Mouse (Mus musculus): ENCODE data around the gene Cdc26.
A peak's percentile ranks its signal among the peaks of the same experiment; 100 is the strongest.

Gene Cdc26

DNA sequence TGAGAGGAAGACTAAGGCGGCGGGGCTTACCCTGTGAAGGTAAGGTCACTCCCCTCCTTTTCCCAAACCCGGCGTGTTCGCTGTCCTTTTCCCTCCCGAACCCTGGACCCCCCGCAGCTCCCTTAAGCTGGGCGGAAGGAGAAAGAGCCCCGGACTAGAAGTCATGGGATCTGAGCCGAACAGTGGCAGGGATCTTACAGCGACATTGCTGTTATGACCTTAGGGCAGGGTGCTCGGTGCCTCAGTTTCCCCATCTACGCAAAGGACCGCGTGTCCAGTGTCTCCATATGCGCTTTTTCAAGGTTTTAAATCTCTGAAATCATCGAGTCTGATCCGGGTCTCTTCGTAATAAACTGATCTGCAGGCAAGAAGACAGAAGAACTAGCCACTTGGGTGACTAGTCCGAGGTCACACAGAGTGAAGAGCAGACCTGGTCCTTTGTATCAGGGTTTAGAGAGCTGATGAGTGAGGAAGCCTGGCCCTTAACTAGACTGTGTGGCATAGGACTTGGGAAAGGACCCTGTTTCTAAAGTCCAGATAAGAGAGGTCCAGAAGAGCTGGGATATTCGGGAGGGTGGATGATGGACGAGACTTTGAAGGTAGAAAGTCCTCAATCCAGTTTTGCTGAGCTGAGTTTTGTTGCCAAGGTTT lies 47.5 kb downstream of the Cdc26 start:
- DNase-seq, result no peak

DNA sequence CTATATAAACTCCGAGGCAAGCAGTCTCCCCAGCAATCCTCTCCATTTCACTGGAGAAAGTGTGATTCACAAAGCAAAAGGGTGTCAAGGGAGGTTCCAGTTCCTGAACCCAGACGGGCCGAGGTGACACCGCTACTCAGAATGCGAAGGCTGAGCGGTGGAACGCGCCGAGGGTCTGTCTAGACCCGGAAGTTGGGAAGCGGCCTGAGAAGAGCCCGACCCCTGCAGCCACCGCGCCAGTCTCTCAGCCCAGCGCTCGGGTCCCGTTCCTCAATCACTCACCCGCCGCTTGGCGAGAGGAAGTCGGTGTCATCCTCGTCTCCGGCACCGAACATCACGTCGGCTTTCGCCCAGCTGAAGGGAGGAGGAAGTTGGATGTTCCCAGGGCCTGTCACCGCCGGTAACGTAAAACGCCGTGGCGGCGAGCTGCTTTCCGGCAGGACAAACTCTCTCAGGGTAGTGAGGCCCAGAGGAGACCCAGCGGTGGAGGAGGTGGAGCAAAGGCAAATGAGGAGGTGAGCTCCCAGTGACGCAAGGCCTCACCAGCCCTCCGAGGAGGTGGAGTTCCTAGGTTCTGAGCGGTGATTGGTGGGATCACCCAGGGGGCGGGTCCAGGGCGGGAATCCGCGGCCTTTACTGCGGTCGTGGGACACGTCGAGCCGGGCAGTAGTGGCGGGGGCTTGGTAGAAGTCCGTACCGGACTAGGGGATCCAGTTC lies 48.2 kb downstream of the Cdc26 start, which contains the start of the genes Fkbp15 and Slc31a1:
Gene Fkbp15, minus strand, starts transcription at position 461 of the 717 bp plus-strand sequence.
Gene Slc31a1, plus strand, starts transcription at position 640 of the 717 bp plus-strand sequence.
- peak; percentile 98 for DNase-seq

DNA sequence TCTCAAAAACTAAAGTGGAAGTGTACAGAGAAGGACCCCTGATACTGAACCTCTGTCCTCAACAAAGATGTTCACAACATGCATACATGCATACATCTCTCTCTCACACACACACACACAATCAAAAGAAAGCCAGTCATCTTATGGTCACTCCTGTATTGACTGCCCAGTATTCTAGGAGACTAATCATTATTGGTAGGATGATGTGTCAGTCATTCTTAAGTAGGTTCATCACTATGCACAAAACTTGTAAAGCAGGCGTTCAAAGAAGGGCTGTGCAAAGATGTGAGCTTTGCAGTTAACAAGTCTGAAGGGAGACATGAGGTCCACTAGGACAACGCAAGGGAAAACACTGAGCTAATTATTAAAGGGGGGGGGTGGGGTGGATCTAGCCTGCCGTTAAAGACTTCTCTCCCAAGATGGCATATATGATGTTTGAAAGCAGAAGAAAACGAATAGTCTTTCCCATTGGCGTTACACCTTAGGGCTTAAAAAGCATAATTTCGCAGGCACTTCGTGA lies 49.1 kb downstream of the Cdc26 start:
- DNase-seq, result peak; percentile 41

DNA sequence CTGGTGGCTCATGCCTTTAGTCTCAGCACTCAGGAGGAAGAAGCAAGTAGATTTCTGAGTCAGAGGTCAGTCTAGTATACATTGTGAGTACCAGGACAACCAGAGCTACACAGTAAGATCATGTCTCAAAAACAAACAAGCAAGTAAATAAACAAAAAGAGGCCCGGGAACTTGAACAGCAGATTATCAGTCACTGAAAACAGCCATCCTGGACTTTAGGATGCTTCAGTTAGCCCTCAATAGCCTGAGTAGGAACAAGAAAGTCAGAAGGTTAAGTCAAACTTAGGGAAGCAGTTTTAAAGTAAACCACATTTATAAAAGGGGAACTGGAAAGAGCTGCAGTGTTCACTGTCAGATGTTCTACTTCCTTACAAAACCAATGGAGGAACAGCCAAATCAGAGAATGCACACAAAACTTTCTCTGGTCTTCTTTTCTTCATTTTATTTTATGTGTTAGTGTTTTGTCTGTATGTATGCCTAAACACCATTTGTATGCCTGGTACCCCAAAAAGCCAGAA lies 50.8 kb downstream of the Cdc26 start:
- DNase-seq, result no peak

DNA sequence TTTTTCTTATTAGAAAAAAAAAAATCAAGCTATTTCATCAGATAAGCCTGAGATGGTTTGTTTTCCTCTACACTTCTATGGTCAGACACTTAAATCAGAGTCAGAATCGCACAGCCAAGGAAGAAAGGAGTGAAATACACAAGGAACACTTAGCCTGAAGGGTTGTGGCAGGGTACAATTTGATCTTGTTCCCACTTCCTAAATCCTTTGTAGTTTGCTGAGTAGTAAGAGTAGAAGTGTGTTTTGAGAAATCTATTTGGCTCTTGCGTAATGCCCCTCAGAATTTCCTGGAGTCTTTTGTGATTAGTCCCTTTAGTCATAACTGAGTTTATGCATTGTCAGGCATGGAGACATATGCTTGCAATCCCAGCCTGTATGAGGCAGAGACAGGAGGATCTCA lies 59.1 kb downstream of the Cdc26 start:
- no peak for DNase-seq

DNA sequence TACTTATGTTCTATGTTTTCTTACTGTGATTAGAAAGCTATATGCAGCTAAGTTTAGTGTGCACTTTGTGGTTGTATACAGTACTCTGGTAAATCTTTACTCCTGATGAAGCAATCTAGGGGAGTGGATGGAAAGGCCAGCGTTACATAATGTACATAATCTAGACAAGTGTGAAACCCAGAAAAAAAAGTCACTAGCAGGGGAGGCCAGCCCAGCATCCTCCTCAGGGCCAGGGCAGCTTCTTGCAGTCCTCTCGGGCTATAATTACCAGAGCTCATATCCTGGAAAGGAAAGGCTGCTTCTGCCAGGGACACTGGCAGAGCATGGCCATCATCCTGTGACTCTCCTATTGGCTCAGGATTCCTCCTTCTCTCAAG lies 60.1 kb downstream of the Cdc26 start:
- no peak for DNase-seq

DNA sequence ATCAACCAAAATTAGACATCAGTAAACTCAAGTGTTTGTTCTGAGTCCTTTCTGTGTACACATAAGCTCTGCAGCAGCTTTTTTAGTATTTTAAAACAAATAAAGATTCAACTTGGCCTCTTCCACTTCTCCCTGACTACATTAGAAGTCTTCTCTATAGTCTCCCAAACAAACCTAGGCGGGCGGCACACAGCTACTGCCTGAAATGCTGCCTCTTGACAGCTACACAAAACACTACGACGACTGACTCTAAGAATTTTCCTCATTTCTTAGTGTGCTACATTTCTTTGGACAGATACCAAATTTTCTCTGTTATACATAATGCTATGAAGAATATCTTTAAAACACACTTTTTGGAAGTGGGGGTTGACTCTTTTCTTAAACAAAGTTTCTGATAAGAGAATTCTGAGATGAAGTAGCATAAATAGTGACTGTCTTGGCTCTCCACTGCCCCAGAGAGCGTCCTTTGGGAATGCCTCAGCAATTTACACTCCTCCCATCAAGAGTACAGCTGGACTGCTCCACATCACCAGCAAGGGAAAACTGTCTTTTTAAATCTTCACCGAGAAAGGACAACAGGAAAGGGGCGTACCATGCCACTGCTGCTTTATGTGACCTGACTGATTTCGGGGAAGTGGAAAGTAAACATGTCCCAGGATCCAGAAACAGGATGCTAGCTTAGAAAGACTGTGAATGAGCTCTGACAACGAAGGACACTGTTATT lies 60.7 kb downstream of the Cdc26 start:
- no peak for DNase-seq

DNA sequence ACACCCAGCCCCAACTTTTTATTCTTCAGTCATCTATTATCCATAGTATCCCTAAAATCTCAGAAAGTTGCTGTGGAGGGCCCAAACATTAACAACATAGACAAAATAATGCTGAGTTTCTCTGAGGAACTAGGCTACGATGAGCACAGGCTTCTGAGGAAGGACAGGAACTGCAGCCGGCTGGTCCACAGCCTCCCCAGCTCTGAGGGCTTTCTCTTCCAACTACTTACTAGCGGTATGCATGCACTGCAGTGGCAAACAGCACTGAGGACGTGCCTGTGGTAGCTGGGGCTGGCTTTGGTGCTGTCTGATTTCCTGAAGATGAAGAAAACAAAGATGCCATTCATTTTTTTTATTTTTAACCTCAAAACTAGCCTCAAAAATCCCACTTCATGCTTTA lies 62.6 kb downstream of the Cdc26 start:
- no peak for DNase-seq

DNA sequence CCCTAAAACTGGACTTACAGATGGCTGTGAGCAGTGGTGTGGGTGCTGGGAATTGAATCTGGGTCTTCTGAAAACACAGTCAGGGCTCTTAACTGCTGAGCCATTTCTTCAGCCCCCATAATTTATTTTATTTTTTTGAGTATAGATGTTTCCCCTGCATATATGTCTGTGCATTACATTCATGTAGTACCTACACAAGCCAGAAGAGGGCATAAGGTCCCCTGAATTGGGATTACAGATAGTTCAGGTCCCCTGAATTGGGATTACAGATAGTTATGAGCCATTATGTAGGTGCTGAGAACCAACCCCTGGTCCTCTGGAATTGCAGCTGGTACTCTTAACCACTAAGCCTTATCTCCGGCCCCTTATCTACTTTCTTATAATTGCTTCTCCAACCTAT lies 64.4 kb downstream of the Cdc26 start:
- no peak for DNase-seq

DNA sequence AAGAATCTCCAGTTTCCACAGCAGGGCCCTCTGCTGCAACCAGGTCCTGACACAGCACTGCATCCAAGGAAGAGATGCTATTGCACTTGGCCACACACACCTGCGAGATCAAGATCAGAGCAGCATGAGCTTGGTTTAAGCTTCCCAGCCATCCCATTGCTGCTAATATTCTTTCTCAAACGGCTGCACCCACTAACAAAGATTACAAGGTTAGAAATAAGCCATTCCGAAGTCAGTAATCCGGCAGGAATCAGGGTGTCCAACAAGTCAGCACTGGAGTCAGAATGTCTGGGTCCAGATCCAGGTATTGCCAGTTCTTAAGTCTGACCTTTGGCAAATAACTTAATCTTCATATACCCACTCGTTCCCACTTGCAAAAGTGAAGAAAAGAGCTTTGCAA lies 69.9 kb downstream of the Cdc26 start:
- DNase-seq, result no peak
